Mouse (Mus musculus) layer of hippocampus, postnatal 14 days (tissue): ENCODE results near the gene Naa15. TPM values are rescaled to one million over a fixed set of nuclear protein-coding genes. Genes with fewer than 3 reads are reported as not detected.
"Not testable (repeated sequence)": the region's sequence is repeated elsewhere in the genome, so short reads cannot be mapped to it uniquely, and the experiment has no call there.

Experiments used
- DNase-seq, 2 experiments: peaks; one replicate each; pipeline ENCODE4 v3.0.0; 2021 to 2022; ENCODE audit warnings: low spot score in 2 of 2, mixed read lengths in 1 of 2
- total RNA-seq, 2 experiments: library from RNA; stranded (reverse); gene quantifications; 2 replicates each; pipeline ENCODE4 v1.2.3; 2021

Gene Naa15
- total RNA-seq, 2 experiments from 2014 or later = 41.8 to 46.9 TPM

DNA sequence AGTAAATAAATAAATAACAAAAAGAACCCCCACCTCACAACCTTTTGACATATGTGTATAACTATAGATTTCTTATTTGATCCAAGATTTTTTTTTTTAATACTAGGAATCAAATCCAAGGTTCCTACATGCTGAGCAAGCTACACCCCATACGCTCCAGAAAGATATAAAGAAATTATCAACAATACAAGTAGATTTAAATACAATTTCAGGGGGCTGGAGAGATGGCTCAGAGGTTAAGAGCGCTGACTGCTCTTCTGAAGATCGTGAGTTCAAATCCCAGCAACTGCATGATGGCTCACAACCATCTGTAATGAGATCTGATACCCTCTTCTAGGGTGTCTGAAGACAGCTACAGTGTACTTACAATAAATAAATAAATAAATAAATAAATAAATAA is 21.9 kb upstream of the Naa15 start:
- not testable (repeated sequence) for DNase-seq

DNA sequence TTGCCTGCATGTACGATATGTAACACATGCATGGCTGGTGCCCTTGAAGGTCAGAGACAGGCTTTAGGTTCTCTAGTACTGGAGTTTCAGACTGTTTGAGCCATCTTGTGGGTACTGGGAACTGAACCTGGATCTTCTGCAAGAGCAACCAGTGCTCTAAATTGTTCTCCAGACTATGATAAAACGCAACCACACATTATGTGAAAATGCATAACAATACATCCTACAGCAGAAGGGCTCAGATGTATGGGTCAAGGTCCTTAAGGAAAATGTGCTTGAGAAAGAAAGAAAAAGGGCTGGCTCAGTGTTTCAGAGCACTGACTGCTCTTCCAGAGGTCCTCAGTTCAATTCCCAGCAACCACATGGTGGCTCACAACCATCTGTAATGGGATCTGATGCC is 21.3 kb upstream of the Naa15 start:
- DNase-seq = no peak

DNA sequence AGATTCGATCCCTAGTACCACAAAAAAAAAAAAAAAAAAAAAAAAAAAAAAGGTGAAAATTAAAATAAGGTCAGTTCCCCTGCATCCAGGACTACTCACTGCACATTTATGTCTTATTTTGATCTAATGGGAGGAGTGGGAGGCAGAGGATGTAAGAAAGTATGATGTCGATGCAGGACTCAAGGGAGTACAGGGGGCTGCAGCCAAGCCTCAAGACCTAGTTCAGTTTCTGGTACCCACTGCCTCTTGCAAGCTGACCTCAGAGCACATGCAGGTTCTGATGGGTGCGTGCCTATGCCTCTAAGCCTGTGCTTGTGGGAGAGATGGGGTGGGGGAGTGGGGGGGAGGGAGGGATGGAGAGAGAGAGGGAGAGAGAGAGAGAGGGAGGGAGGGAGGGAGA is 20.1 kb upstream of the Naa15 start:
- DNase-seq = no peak

DNA sequence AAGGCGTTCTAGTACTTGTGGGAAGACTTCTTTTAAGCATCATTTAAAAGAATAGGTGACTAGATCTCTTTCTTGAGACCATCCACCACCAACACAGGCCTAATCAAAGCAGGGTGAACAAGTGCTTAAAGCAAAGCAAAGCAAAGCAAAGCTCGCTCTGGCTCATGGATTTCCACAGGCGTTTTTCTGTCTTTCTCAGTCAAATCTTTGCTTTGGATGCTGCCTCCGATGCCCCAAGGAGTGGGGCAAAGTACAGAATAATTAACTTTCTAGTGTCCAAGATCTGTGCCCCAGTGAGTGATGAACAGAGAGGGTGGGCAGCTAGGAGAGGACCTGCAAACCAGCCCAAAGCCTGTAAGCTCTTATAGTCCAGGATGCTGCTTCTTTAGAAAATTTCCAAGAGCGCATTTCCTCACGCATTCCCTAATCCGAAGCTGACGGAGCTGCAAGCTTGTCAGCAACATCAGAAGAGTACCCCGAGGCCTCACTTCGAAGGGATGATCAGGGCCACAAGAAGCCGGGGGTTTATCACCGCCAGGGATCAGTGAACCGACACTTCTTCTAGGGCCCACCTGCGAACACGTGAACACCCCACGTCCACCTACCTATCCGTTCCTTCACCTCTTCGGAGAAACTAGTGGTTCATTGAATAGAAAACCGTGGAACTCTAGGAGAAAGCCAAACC is 19.3 kb upstream of the Naa15 start:
- no peak for DNase-seq

GRCm38 (mm10) chr3:51396219-51397068 is 18.5 kb upstream of the Naa15 start, which contains the start of gene Mgarp:
TSS of gene Mgarp (minus strand) at chr3:51396738.
- peak in 1 of 2 experiments; percentile 6 for DNase-seq

GRCm38 (mm10) chr3:51397700-51398299 is 17.1 kb upstream of the Naa15 start:
- no peak for DNase-seq

DNA sequence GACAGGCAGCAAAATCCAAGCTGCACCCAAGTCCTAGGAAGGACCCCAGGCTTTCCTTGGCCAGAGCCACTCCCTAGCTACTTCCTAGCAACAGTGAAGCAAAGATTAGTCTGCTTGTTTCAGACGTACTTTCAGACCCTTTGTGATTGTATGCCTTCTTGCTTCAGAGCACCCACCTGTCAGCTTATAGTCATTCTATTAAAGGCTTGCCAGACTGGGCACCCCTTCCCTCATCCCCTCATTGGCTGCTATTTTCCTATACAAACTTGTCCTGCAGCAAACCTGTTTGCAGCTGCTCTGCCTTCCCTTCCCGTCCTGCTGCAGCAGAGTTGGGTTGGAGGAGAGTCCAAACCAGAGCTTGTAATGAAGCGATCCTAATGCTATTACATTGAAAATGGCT is 16.3 kb upstream of the Naa15 start:
- DNase-seq = no peak

DNA sequence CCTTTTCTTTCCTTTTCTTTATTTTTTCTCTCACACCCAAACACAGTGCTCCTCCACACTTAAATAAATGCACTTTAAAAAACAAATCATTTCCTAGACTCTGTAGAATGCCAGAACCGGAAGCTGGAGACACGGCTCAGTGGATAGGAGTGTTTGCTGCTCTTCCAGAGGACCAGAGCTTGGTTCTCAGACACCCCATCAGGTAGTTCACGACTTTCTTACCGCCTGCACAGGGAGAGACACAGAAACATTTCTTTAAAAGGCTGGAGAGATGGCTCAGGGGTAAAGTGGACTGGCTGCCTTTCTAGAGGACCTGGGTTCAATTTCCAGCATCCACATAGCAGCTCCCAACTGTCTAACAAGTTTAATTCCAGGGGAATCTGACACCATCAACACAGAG is 15.4 kb upstream of the Naa15 start:
- DNase-seq = no peak

DNA sequence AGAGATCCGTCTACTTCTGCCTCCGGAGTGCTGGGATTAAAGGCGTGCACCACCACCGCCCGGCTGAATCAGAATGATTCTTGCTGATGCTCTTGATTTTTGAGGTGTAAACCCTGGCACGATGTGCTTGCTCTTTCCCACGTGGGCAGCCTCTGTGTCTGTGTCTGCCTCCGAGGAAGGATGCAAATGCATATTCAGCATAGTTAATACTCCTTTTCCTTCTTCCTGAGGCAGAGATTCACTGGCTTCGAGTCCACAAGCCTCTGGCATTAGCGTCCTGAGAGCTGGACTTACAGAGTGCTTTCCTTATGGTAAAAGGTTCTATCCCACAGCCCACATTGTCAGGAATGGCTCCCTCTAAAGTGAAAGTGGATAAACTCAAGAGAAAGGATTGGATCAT is 14.3 kb upstream of the Naa15 start:
- DNase-seq = no peak

DNA sequence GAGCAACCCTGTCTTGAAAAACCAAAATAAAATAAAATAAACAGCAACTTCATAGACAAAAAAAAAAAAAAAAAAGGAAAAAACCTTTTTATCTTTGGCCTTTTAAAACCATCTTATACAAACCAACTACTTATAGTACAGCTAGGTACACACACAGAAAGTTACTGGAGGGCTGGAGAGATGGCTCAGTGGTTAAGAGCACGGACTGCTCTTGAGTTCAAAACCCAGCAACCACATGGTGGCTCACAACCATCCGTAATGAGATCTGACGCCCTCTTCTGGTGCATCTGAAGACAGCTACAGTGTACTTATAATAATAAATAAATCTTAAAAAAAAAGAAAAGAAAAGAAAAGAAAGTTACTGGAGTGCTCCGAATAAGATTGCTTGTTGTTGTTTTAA is 12.9 kb upstream of the Naa15 start:
- DNase-seq = not testable (repeated sequence)

DNA sequence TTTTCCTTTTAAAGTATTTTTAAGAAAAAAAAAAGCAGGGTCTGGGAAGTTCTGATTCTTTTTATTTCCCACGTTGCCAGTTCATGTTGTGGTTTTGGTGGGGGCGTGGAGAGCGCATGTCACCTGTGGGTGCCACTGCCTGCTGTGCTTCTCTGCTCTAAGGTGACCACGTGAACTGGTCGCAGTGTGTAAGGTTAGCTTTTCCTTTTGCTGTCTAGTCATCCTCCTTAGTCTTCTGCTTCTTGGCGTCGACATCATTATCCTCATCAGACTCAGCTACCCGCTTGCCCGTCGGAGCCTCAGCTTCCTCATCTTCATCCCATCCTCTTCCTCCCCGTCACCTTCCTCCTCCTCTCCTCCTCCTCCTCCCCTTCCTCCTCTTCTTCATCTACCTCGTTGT is 12.3 kb upstream of the Naa15 start:
- DNase-seq = no peak

GRCm38 (mm10) chr3:51407870-51408560 is 6.9 kb upstream of the Naa15 start:
- no peak for DNase-seq

- DNase-seq = peak; percentile 97
Observed at GRCm38 (mm10) chr3:51408561-51409183, 6.3 kb upstream of the Naa15 start, which contains the start of gene Ndufc1. TSS of gene Ndufc1 (minus strand) at chr3:51408988.

GRCm38 (mm10) chr3:51412457-51412856 is 2.5 kb upstream of the Naa15 start:
- no peak for DNase-seq

- no peak for DNase-seq
Observed at GRCm38 (mm10) chr3:51413276-51413675, 1.7 kb upstream of the Naa15 start.

DNA sequence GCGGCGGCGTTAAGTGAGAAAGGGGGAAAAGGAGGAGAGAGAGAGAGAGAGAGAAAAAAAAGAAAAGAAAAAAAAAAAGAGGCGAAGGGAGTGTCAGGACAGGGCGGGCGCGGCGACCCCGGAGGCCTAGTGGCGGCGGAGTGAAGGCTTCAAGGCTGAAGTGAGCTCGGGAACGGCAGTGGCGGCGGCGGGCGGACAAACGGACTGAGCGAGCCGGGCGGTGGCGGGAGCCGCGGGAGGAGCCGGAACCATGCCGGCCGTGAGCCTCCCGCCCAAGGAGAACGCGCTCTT is 1.1 kb downstream of the Naa15 start:
- DNase-seq = no peak

DNA sequence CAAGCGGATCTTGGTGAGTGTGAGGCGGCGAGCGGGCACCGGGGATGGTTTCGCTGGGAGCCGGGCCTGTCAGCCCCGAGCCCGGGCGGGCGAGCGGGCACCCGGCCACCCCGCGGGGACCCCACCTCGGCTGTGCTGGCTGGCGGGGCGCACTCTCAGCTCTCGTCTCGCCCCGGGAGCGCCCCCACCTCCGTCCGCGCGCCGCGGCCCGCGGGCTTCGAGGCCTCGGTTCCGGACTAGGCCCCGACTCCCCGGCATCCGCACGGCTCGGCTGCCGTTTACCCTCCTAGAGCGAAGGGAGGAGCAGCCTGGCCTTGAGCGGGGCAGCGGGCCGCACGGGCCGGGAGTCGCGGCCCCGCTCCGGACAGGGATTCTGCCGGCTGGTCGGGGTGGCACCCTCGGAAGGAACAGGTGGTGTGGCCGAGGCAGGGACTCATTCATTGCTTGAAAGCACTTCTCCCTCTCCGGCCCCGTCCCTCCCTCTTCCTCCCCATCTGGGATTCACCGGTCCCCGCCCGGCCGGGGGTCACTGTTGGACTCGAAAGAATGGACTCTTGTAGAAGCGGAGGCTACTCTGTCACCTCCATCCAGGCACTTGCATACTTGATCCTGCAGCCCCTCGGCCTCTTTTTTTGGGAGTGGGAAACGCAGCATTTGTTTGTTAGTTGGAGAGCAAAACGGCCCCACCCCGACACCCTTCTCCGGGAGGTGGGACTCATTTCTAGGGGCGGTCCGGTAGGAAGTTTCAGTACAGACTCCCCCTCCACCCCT is 1.6 kb downstream of the Naa15 start:
- peak; percentile 36 to 43 for DNase-seq

GRCm38 (mm10) chr3:51417135-51417458 is 2.1 kb downstream of the Naa15 start:
- no peak for DNase-seq

DNA sequence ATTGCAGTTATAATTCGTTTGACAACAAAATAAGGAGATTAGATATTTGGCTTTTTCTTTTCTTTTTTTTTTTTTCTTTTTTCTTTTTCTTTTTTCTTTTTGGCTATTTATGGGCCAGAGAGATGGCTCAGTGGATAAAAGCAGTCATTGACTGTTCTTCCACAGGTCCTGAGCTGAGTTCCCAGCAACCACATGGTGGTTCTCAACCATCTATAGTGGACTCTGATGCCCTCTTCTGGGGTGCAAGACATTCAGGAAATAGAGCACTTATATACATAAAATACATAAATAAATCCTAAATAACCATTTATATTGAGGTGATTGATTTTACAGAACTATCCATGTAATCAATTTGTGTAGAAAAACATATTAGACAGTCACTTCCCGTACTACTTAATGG is 2.5 kb downstream of the Naa15 start:
- DNase-seq = no peak

- no peak for DNase-seq
Observed at GRCm38 (mm10) chr3:51417966-51418365, 3.0 kb downstream of the Naa15 start.

- no peak for DNase-seq
Observed at GRCm38 (mm10) chr3:51421921-51422320, 7.0 kb downstream of the Naa15 start.
